Mouse (Mus musculus): ENCODE results near the gene Accsl. TPM values are rescaled to one million over a fixed set of nuclear protein-coding genes. Genes with fewer than 3 reads are reported as not detected.

Accsl gene
- polyA plus RNA-seq, 1 experiment from 2014 or later, result 0.33 TPM

- H3K9me3 ChIP-seq (ENCODE audit: control insufficient read depth, low read length), result no peaks in the 10 kb centered on the region
Observed at GRCm38 (mm10) chr2:93870842-93871241, 1.9 kb upstream of the Accsl start.

DNA sequence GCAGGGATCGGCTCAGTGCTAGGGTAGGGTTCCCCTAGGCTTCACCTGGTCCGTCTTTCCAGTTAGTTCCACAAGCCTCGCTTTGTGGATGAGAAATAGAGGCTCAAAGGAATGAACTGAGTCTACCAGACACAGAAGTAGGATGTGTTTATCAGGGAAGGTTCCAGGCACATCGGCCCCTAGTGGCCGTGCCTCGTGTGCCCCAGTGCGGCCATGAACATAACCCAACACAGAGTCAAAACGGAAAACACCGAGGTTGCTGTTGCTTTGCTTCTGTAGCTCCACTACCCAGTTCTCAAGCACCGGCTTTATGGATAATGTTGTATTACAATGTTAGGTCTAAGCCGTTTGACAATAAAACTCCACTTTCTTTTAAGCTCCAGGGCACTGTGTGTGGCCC lies 391 bp downstream of the Accsl start:
- H3K4me1 ChIP-seq (ENCODE audit: control insufficient read depth, insufficient read depth, low read length), result peaks cover 3% of the 10 kb centered on the region; the same call in 1 of the 2 replicates
- no peaks in the 10 kb centered on the region for H3K27me3 ChIP-seq (ENCODE audit: control insufficient read depth, insufficient read depth, low read length)
- WGBS, result 87% methylated on average over 11 of the region's 11 CpGs
- no peak overlapping the region for H3K4me2 ChIP-seq (ENCODE audit: low read depth, low read length)
- no peaks in the 10 kb centered on the region for H3K36me3 ChIP-seq (ENCODE audit: control insufficient read depth, insufficient read depth, low read length)
- no peak overlapping the region for H3K9ac ChIP-seq (replicated peaks; ENCODE audit: low read depth, low read length)
- no peaks in the 10 kb centered on the region for H3K9me3 ChIP-seq (ENCODE audit: control insufficient read depth, low read length)
- no peak overlapping the region for H3K4me3 ChIP-seq (ENCODE audit: low read depth, low read length)
- ATAC-seq (ENCODE audit: low read depth), result no peak
- no peak overlapping the region for H3K27ac ChIP-seq (ENCODE audit: low read depth, low read length)

More at GRCm38 (mm10) chr2:93870842-93871241, 1.9 kb upstream of the Accsl start:
- no peaks in the 10 kb centered on the region for H3K36me3 ChIP-seq (ENCODE audit: control insufficient read depth, insufficient read depth, low read length)
- ATAC-seq (ENCODE audit: low read depth), result peak; percentile 65; the same call in 1 of the 2 replicates
- H3K27ac ChIP-seq (ENCODE audit: low read depth, low read length), result no peak overlapping the region
- 37% methylated on average over 4 of the region's 4 CpGs for WGBS
- no peaks in the 10 kb centered on the region for H3K27me3 ChIP-seq (ENCODE audit: control insufficient read depth, insufficient read depth, low read length)
- H3K4me2 ChIP-seq (ENCODE audit: low read depth, low read length), result no peak overlapping the region
- H3K9ac ChIP-seq (replicated peaks; ENCODE audit: low read depth, low read length), result no peak overlapping the region
- H3K4me1 ChIP-seq (ENCODE audit: control insufficient read depth, insufficient read depth, low read length), result peaks cover 9% of the 10 kb centered on the region; the same call in 1 of the 2 replicates
- H3K4me3 ChIP-seq (ENCODE audit: low read depth, low read length), result no peak overlapping the region

- Histone ChIP-seq H3K4me3 (ENCODE audit: low read depth, low read length) (no peak overlapping the region), H3K9ac (replicated peaks; ENCODE audit: low read depth, low read length) (no peak overlapping the region), H3K27me3 (ENCODE audit: control insufficient read depth, insufficient read depth, low read length) (no peaks in the 10 kb centered on the region), H3K4me1 (ENCODE audit: control insufficient read depth, insufficient read depth, low read length) (no peaks in the 10 kb centered on the region), H3K27ac (ENCODE audit: low read depth, low read length) (no peak overlapping the region), H3K9me3 (ENCODE audit: control insufficient read depth, low read length) (no peaks in the 10 kb centered on the region), H3K36me3 (ENCODE audit: control insufficient read depth, insufficient read depth, low read length) (no peaks in the 10 kb centered on the region), H3K4me2 (ENCODE audit: low read depth, low read length) (no peak overlapping the region)
- WGBS, result 68% methylated on average over 4 of the region's 4 CpGs
- ATAC-seq (ENCODE audit: low read depth), result no peak
Observed at GRCm38 (mm10) chr2:93863229-93863628, 5.7 kb downstream of the Accsl start.

GRCm38 (mm10) chr2:93858845-93859244 lies 10.1 kb downstream of the Accsl start:
- Histone ChIP-seq H3K9ac (replicated peaks; ENCODE audit: low read depth, low read length) (no peak overlapping the region), H3K4me3 (ENCODE audit: low read depth, low read length) (no peak overlapping the region), H3K9me3 (ENCODE audit: control insufficient read depth, low read length) (no peaks in the 10 kb centered on the region), H3K4me1 (ENCODE audit: control insufficient read depth, insufficient read depth, low read length) (no peaks in the 10 kb centered on the region), H3K36me3 (ENCODE audit: control insufficient read depth, insufficient read depth, low read length) (no peaks in the 10 kb centered on the region), H3K27ac (ENCODE audit: low read depth, low read length) (no peak overlapping the region), H3K27me3 (ENCODE audit: control insufficient read depth, insufficient read depth, low read length) (no peaks in the 10 kb centered on the region), H3K4me2 (ENCODE audit: low read depth, low read length) (no peak overlapping the region)
- 76% methylated on average over 12 of the region's 12 CpGs for WGBS
- ATAC-seq (ENCODE audit: low read depth), result no peak

DNA sequence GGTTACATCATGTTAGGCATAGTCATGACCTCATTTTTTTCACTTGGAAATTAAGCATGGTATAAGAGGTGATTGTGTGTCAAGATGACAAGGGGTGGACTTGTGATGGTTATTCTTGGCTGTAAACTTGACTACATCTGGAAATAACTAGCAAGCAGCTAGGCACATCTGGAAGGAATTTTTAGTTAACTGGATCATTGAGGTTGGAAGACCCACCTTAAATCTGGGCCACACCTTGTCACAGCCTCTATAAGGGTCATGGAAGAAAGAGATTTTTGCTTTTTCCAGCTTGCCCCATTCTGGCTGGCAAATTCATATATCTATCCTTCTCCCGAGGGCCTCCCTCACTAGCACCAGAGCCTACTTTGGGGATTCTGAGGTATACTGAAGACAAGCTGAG lies 17.7 kb downstream of the Accsl start:
- Histone ChIP-seq H3K4me1 (ENCODE audit: control insufficient read depth, insufficient read depth, low read length) (peaks cover 8% of the 10 kb centered on the region), H3K27ac (ENCODE audit: low read depth, low read length) (no peak overlapping the region), H3K9ac (replicated peaks; ENCODE audit: low read depth, low read length) (no peak overlapping the region), H3K9me3 (ENCODE audit: control insufficient read depth, low read length) (no peaks in the 10 kb centered on the region), H3K4me2 (ENCODE audit: low read depth, low read length) (no peak overlapping the region), H3K4me3 (ENCODE audit: low read depth, low read length) (no peak overlapping the region), H3K27me3 (ENCODE audit: control insufficient read depth, insufficient read depth, low read length) (no peaks in the 10 kb centered on the region), H3K36me3 (ENCODE audit: control insufficient read depth, insufficient read depth, low read length) (0 out of 2 replicates have a peak, but pooled peaks cover 3% of the 10 kb centered on the region)
- ATAC-seq (ENCODE audit: low read depth), result no peak
- WGBS, result 83% methylated on average over 1 of the region's 1 CpGs

GRCm38 (mm10) chr2:93850317-93850944 lies 18.5 kb downstream of the Accsl start:
- H3K9me3 ChIP-seq (ENCODE audit: control insufficient read depth, low read length), result no peaks in the 10 kb centered on the region
- H3K4me2 ChIP-seq (ENCODE audit: low read depth, low read length), result peak overlapping the region; percentile 74
- 0 out of 2 replicates have a peak, but pooled peaks cover 3% of the 10 kb centered on the region for H3K36me3 ChIP-seq (ENCODE audit: control insufficient read depth, insufficient read depth, low read length)
- H3K9ac ChIP-seq (replicated peaks; ENCODE audit: low read depth, low read length), result no peak overlapping the region
- peak overlapping the region; percentile 62; the same call in 1 of the 2 replicates for H3K4me3 ChIP-seq (ENCODE audit: low read depth, low read length)
- H3K27me3 ChIP-seq (ENCODE audit: control insufficient read depth, insufficient read depth, low read length), result no peaks in the 10 kb centered on the region
- ATAC-seq (ENCODE audit: low read depth), result no peak
- peaks cover 8% of the 10 kb centered on the region for H3K4me1 ChIP-seq (ENCODE audit: control insufficient read depth, insufficient read depth, low read length)
- WGBS, result 51% methylated on average over 13 of the region's 13 CpGs
- no peak overlapping the region for H3K27ac ChIP-seq (ENCODE audit: low read depth, low read length)

GRCm38 (mm10) chr2:93849505-93850089 lies 19.4 kb downstream of the Accsl start, which contains the start of gene Accs:
TSS of gene Accs (minus strand) at chr2:93849943.
- ATAC-seq (ENCODE audit: low read depth), result peak; percentile 84
- under 1% methylated on average over 28 of the region's 28 CpGs for WGBS
- peaks cover 8% of the 10 kb centered on the region for H3K4me1 ChIP-seq (ENCODE audit: control insufficient read depth, insufficient read depth, low read length)

DNA sequence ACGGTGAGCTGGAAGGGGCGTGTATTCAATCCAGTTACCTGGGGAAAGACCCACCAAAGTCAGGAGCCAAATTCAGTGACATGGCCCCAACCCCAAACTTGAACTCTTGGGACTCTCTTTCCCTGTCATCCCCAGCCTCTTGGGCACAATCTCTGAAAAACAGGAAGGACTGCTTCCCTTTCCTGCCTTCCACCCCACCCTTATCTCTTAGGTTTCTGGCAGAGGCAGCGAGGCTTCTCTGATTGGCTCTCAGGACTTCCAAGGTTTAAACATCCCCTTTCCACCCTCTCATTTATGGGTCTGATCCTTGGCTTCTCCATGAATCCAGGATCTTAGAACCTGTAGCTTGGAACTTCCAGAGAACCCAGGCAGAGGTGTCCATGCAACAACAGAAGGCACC lies 27.6 kb downstream of the Accsl start:
- no peak for ATAC-seq (ENCODE audit: low read depth)
- Histone ChIP-seq H3K4me1 (ENCODE audit: control insufficient read depth, insufficient read depth, low read length) (no peaks in the 10 kb centered on the region), H3K27ac (ENCODE audit: low read depth, low read length) (no peak overlapping the region), H3K27me3 (ENCODE audit: control insufficient read depth, insufficient read depth, low read length) (no peaks in the 10 kb centered on the region), H3K4me2 (ENCODE audit: low read depth, low read length) (no peak overlapping the region), H3K9ac (replicated peaks; ENCODE audit: low read depth, low read length) (no peak overlapping the region), H3K4me3 (ENCODE audit: low read depth, low read length) (no peak overlapping the region), H3K36me3 (ENCODE audit: control insufficient read depth, insufficient read depth, low read length) (peaks cover 13% of the 10 kb centered on the region; the same call in 1 of the 2 replicates), H3K9me3 (ENCODE audit: control insufficient read depth, low read length) (no peaks in the 10 kb centered on the region)
- 95% methylated on average over 3 of the region's 3 CpGs for WGBS

More at GRCm38 (mm10) chr2:93849505-93850089, 19.4 kb downstream of the Accsl start, which contains the start of gene Accs:
- Histone ChIP-seq H3K9me3 (ENCODE audit: control insufficient read depth, low read length) (no peaks in the 10 kb centered on the region), H3K4me3 (ENCODE audit: low read depth, low read length) (peak within 1 kb of the TSS; percentile 62), H3K4me2 (ENCODE audit: low read depth, low read length) (peak within 1 kb of the TSS; percentile 74), H3K27ac (ENCODE audit: low read depth, low read length) (peak within 1 kb of the TSS; percentile 87), H3K9ac (replicated peaks; ENCODE audit: low read depth, low read length) (peak within 1 kb of the TSS; percentile 83), H3K27me3 (ENCODE audit: control insufficient read depth, insufficient read depth, low read length) (no peaks in the 10 kb centered on the region), H3K36me3 (ENCODE audit: control insufficient read depth, insufficient read depth, low read length) (0 out of 2 replicates have a peak, but pooled peaks cover 3% of the 10 kb centered on the region)

GRCm38 (mm10) chr2:93840109-93840508 lies 28.8 kb downstream of the Accsl start:
- H3K27ac ChIP-seq (ENCODE audit: low read depth, low read length), result no peak overlapping the region
- no peaks in the 10 kb centered on the region for H3K4me1 ChIP-seq (ENCODE audit: control insufficient read depth, insufficient read depth, low read length)
- H3K4me3 ChIP-seq (ENCODE audit: low read depth, low read length), result no peak overlapping the region
- no peak for ATAC-seq (ENCODE audit: low read depth)
- H3K36me3 ChIP-seq (ENCODE audit: control insufficient read depth, insufficient read depth, low read length), result peaks cover 13% of the 10 kb centered on the region; the same call in 1 of the 2 replicates
- H3K4me2 ChIP-seq (ENCODE audit: low read depth, low read length), result no peak overlapping the region
- H3K9me3 ChIP-seq (ENCODE audit: control insufficient read depth, low read length), result no peaks in the 10 kb centered on the region
- WGBS, result 78% methylated on average over 6 of the region's 6 CpGs
- H3K9ac ChIP-seq (replicated peaks; ENCODE audit: low read depth, low read length), result no peak overlapping the region
- no peaks in the 10 kb centered on the region for H3K27me3 ChIP-seq (ENCODE audit: control insufficient read depth, insufficient read depth, low read length)

Measured in neural tube, embryonic 14.5 days (tissue).